ENCODE assay signal across 10 mouse cellular contexts in the genomic region with DNA sequence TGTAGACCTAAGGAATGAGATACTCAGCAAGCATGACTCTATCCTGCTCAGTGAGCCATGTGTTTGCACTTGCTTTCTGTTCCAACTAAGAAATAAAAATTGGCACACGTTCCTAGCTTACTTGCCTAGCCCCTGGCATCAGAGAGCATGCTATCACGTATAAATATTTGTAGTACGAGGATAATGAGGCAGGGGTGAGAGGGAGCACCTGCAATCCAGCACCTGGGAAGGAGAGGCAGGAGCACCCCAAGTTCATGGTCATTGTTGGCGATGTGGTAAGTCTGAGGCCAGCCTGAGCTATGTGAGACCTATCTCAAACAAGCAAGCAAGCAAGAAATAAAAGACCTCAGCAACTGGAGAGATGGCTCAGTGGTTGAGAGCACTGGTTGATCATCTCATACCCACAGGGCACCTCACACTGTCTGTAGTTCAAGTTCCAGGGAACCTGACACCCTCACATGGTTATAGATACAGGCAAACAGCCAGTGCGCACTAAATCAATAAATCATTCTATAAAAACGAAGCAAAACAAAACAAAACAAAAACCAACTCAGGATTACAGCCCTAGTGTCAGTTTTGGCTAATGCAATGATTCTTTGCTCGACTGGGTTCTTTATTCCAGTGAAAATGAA. TPM values are rescaled to one million over a fixed set of nuclear protein-coding genes. Genes with fewer than 3 reads are reported as not detected.
DNase-seq lines count a peak whose midpoint lies in the region; ATAC-seq and TF ChIP-seq lines count a peak whose summit lies in the region.
"Had no signal": no experiment of that assay in that cellular context is flagged by ENCODE, and none has a peak within 500 bp of the region (broad histone marks: within the 10 kb centered on the region; RNA-seq: fewer than 3 reads in every experiment).

No protein-coding gene starts in this region.

- no peak for TF ChIP-seq CTCF in midbrain, postnatal 0 days (IDR thresholded peaks at IDR 0.05)

- H3K27me3 ChIP-seq in kidney, embryonic 16.5 days (ENCODE audit: insufficient read depth, low read length): no peaks in the 10 kb centered on the region
- H3K27me3 ChIP-seq in embryonic facial prominence, embryonic 13.5 days: no peaks in the 10 kb centered on the region
- H3K27me3 ChIP-seq in midbrain, postnatal 0 days (ENCODE audit: insufficient read depth, low read length): no peaks in the 10 kb centered on the region

- no peak overlapping the region for H3K4me3 ChIP-seq in kidney, embryonic 16.5 days (ENCODE audit: low read length)
- no peak overlapping the region for H3K4me3 ChIP-seq in embryonic facial prominence, embryonic 13.5 days
- no peak overlapping the region for H3K4me3 ChIP-seq in midbrain, postnatal 0 days (ENCODE audit: low read depth, low read length)

- 0 out of 2 replicates have a peak overlapping the region, but pooled peaks have one; percentile 17 for H3K9ac ChIP-seq in kidney, embryonic 16.5 days (replicated peaks; ENCODE audit: low read length)
- no peak overlapping the region for H3K9ac ChIP-seq in embryonic facial prominence, embryonic 13.5 days
- no peak overlapping the region for H3K9ac ChIP-seq in midbrain, postnatal 0 days (replicated peaks; ENCODE audit: low read length, poor library complexity, severe bottlenecking)

- no peaks in the 10 kb centered on the region for H3K36me3 ChIP-seq in kidney, embryonic 16.5 days (ENCODE audit: insufficient read depth, low read length)
- 0 out of 2 replicates have a peak, but pooled peaks cover 3% of the 10 kb centered on the region for H3K36me3 ChIP-seq in embryonic facial prominence, embryonic 13.5 days
- peaks cover 3% of the 10 kb centered on the region; the same call in 1 of the 2 replicates for H3K36me3 ChIP-seq in midbrain, postnatal 0 days (ENCODE audit: insufficient read depth, low read length)

- H3K4me1 ChIP-seq in kidney, embryonic 16.5 days (ENCODE audit: insufficient read depth, low read length): peaks cover 8% of the 10 kb centered on the region
- H3K4me1 ChIP-seq in embryonic facial prominence, embryonic 13.5 days: peaks cover 9% of the 10 kb centered on the region
- no peaks in the 10 kb centered on the region for H3K4me1 ChIP-seq in midbrain, postnatal 0 days (ENCODE audit: insufficient read depth, low read length)

- H3K9me3 ChIP-seq in kidney, embryonic 16.5 days (ENCODE audit: low read length): no peaks in the 10 kb centered on the region
- H3K9me3 ChIP-seq in embryonic facial prominence, embryonic 13.5 days: no peaks in the 10 kb centered on the region
- H3K9me3 ChIP-seq in midbrain, postnatal 0 days (ENCODE audit: low read length): no peaks in the 10 kb centered on the region

- DNase-seq in kidney, adult 18-20 months: no peak
- peak; percentile 13 for DNase-seq in induced T-regulatory cell, adult 2 months (ENCODE audit: low read depth)
- DNase-seq in midbrain, postnatal 0 days (ENCODE audit: low spot score): no peak
- no peak for DNase-seq in urinary bladder, adult 2 months (ENCODE audit: low spot score)
- no peak for DNase-seq in urinary bladder, postnatal 25 days (ENCODE audit: low spot score)
- no peak for DNase-seq in retina, postnatal 1 day

- 50% methylated on average over 7 of the region's 7 CpGs for WGBS in kidney, embryonic 16.5 days
- 76% methylated on average over 7 of the region's 7 CpGs for WGBS in embryonic facial prominence, embryonic 13.5 days
- WGBS in midbrain, postnatal 0 days: 78% methylated on average over 7 of the region's 7 CpGs

- no peak overlapping the region for H3K27ac ChIP-seq in kidney, embryonic 16.5 days (ENCODE audit: low read length)
- H3K27ac ChIP-seq in embryonic facial prominence, embryonic 13.5 days: no peak overlapping the region
- H3K27ac ChIP-seq in midbrain, postnatal 0 days (ENCODE audit: low read depth, low read length): no peak overlapping the region

- no peak overlapping the region; the same call in 1 of the 2 replicates for H3K4me2 ChIP-seq in kidney, embryonic 16.5 days (replicated peaks; ENCODE audit: low read depth, low read length)
- H3K4me2 ChIP-seq in embryonic facial prominence, embryonic 13.5 days: peak overlapping the region; percentile 92; the same call in 1 of the 2 replicates
- H3K4me2 ChIP-seq in midbrain, postnatal 0 days (ENCODE audit: low read depth, low read length, poor library complexity, severe bottlenecking): peak overlapping the region; percentile 83; the same call in 1 of the 2 replicates

- ATAC-seq in kidney, embryonic 16.5 days (ENCODE audit: low FRiP score, low TSS enrichment): no peak
- ATAC-seq in embryonic facial prominence, embryonic 13.5 days (ENCODE audit: insufficient number of reproducible peaks, insufficient read depth, low FRiP score, low TSS enrichment, low read depth): no peak
- ATAC-seq in midbrain, postnatal 0 days (ENCODE audit: low FRiP score): no peak

RNA-seq across cellular contexts. Expression of a gene that starts 1.4 kb away (rescaled TPM):
- 43.2 and 44.8 TPM in 2 replicates for polyA plus RNA-seq in kidney, embryonic 16.5 days (2015; fragmentation: Nextera tagmentation; extraction: Ambion mirVana)
- polyA plus RNA-seq in embryonic facial prominence, embryonic 13.5 days (2015; fragmentation: Nextera tagmentation; extraction: Ambion mirVana): 27.5 and 32.5 TPM in 2 replicates
- 41.1 and 44.5 TPM in 2 replicates for total RNA-seq in midbrain, postnatal 0 days (2014; rRNA removed)
- 33.0 and 35.7 TPM in 2 replicates for polyA plus RNA-seq in midbrain, postnatal 0 days (2015; fragmentation: Nextera tagmentation; extraction: Ambion mirVana)
- 56.1 and 78.7 TPM in 2 replicates for polyA plus RNA-seq in urinary bladder, adult 2 months (2012; rRNA removed)

RNA-seq across cellular contexts. Expression of a gene that starts 7.8 kb away (rescaled TPM):
- not detected in 2 replicates for polyA plus RNA-seq in kidney, embryonic 16.5 days (2015; fragmentation: Nextera tagmentation; extraction: Ambion mirVana)
- not detected in 2 replicates for polyA plus RNA-seq in embryonic facial prominence, embryonic 13.5 days (2015; fragmentation: Nextera tagmentation; extraction: Ambion mirVana)
- total RNA-seq in midbrain, postnatal 0 days (2014; rRNA removed): not detected in 2 replicates
- polyA plus RNA-seq in midbrain, postnatal 0 days (2015; fragmentation: Nextera tagmentation; extraction: Ambion mirVana): not detected in 2 replicates
- not detected in 2 replicates for polyA plus RNA-seq in urinary bladder, adult 2 months (2012; rRNA removed)
- polyA plus RNA-seq: frontal cortex, adult 2 months; limb, embryonic 11.5 days had no signal

RNA-seq across cellular contexts. Expression of a gene that starts 23.0 kb away (rescaled TPM):
- polyA plus RNA-seq in kidney, embryonic 16.5 days (2015; fragmentation: Nextera tagmentation; extraction: Ambion mirVana): 13.0 and 13.1 TPM in 2 replicates
- 4.9 and 7.0 TPM in 2 replicates for polyA plus RNA-seq in embryonic facial prominence, embryonic 13.5 days (2015; fragmentation: Nextera tagmentation; extraction: Ambion mirVana)
- 1.5 TPM in 2 replicates for total RNA-seq in midbrain, postnatal 0 days (2014; rRNA removed)
- polyA plus RNA-seq in midbrain, postnatal 0 days (2015; fragmentation: Nextera tagmentation; extraction: Ambion mirVana): 2.5 and 2.9 TPM in 2 replicates
- 19.3 and 21.2 TPM in 2 replicates for polyA plus RNA-seq in urinary bladder, adult 2 months (2012; rRNA removed)

RNA-seq across cellular contexts. Expression of a gene that starts 35.7 kb away (rescaled TPM):
- 135 and 143 TPM in 2 replicates for polyA plus RNA-seq in kidney, embryonic 16.5 days (2015; fragmentation: Nextera tagmentation; extraction: Ambion mirVana)
- polyA plus RNA-seq in embryonic facial prominence, embryonic 13.5 days (2015; fragmentation: Nextera tagmentation; extraction: Ambion mirVana): 137 and 142 TPM in 2 replicates
- total RNA-seq in midbrain, postnatal 0 days (2014; rRNA removed): 148 and 155 TPM in 2 replicates
- polyA plus RNA-seq in midbrain, postnatal 0 days (2015; fragmentation: Nextera tagmentation; extraction: Ambion mirVana): 121 and 122 TPM in 2 replicates
- polyA plus RNA-seq in urinary bladder, adult 2 months (2012; rRNA removed): 86.9 and 90.7 TPM in 2 replicates

RNA-seq across cellular contexts. Expression of a gene that starts 47.3 kb away (rescaled TPM):
- polyA plus RNA-seq in kidney, embryonic 16.5 days (2015; fragmentation: Nextera tagmentation; extraction: Ambion mirVana): 0.07 and 0.09 TPM in 2 replicates
- polyA plus RNA-seq in embryonic facial prominence, embryonic 13.5 days (2015; fragmentation: Nextera tagmentation; extraction: Ambion mirVana): 0.14 and 0.32 TPM in 2 replicates
- total RNA-seq in midbrain, postnatal 0 days (2014; rRNA removed): 149 and 178 TPM in 2 replicates
- 12.3 and 14.1 TPM in 2 replicates for polyA plus RNA-seq in midbrain, postnatal 0 days (2015; fragmentation: Nextera tagmentation; extraction: Ambion mirVana)
- polyA plus RNA-seq in urinary bladder, adult 2 months (2012; rRNA removed): 0.04 and 0.09 TPM in 2 replicates
- polyA plus RNA-seq: limb, embryonic 11.5 days had no signal
